Mouse (Mus musculus) spleen, embryonic (tissue): Measurements from ENCODE around the gene Gpr19.

Experiments
- CTCF ChIA-PET: fragments of 350-600 bp; sonication (Branson Sonifier 250); formaldehyde crosslinking; loops from one replicate; lab custom pipeline; 2022; lab: Charles Lee

The Gpr19 gene

DNA sequence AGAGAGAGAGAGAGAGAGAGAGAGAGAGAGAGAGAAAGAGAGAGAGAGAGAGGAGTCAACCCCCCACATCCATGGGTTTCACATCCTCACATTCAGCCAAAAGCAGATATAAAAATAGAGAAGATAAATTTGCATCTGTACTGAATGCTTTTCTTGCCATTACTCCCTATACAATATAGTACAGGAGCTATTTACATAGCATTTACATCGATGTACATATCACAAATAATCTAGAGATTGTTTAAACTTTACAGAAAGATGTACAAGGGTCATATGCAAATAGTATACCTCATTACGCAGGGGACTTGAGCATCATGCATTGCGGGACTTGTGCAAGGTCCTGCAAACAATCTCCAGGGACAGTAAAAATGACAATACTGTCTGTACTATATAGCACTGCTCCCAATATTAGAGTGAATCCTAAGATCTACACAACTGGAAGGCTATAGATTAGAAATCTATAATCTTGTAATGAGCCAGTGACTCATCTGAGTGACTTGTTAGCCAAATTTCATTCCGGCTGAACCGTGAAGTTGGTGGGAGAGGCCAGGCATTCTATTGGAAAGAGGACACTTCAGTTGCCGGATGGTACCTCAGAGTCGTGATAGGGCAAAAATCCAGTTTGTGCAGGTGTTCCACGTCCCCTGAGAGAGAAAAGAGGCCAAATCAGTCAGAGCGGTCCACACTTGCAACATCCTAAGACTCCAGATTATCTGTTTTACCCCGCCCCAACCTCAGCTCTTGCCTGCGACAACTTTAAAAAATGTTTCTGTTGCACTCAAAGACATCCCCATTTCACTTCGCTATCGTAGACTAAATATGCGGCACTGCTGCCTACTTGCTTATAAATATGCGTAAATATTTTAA lies 1.6 kb downstream of the Gpr19 start:
- CTCF ChIA-PET, result no interaction called here

DNA sequence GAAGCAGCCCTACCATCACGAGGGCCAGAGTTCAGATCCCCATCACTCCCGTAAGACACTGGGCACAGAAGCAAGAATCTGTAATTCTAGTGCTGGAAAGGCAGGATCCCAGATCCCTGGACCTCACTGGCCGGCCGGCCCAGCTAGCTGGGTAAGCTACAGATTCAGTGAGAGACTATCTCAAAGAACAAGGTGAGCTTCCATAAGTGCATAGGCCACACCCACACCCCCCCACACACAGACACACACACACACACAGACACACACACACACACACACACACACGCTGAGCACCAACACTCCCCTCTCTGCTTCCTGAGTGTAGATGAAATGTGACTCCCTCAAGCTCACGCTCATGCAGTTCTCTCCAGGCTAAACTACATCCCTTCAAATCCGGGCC lies 7.9 kb downstream of the Gpr19 start:
- CTCF ChIA-PET, result no interaction called here

DNA sequence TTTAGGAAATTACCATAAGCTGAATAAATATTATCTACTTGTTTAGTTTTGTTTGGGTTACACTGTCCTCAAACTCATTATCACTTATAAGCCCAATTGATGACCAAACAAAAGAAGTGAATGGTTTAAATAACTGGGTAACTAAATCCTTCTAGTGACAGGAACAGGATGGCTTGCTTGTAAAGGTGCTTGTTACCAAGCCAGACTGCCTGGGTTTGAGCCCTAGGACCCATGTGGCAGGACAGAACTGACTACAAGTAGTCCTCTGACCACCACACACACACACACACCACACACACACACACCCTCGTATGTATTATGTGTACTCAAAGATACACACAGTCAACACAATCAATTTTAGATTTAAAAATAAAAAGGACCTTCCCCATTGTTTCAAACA lies 8.6 kb downstream of the Gpr19 start:
- CTCF ChIA-PET, result no interaction called here

DNA sequence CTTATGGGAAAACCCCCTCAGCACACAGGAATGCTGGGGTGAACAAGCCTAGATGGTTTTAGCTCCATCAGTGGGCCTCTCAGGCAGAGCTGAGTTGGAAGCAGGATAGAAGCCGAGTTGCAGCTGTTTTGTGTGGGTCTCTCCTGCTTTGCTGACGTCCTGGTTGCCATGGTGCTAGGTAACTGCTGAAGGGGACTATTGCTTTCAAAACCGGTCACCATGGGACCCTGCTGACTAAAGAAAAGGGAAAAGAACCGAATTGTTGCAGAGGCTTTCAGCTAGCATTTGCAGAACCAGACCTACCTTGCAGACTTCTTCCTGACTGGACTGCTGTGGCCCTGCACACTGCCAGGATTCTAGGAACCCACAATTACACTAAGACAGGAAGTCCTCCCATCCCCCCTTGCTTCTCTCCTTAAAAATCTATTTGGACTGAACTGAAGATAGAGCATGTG lies 9.8 kb downstream of the Gpr19 start:
- CTCF ChIA-PET, result no interaction called here

DNA sequence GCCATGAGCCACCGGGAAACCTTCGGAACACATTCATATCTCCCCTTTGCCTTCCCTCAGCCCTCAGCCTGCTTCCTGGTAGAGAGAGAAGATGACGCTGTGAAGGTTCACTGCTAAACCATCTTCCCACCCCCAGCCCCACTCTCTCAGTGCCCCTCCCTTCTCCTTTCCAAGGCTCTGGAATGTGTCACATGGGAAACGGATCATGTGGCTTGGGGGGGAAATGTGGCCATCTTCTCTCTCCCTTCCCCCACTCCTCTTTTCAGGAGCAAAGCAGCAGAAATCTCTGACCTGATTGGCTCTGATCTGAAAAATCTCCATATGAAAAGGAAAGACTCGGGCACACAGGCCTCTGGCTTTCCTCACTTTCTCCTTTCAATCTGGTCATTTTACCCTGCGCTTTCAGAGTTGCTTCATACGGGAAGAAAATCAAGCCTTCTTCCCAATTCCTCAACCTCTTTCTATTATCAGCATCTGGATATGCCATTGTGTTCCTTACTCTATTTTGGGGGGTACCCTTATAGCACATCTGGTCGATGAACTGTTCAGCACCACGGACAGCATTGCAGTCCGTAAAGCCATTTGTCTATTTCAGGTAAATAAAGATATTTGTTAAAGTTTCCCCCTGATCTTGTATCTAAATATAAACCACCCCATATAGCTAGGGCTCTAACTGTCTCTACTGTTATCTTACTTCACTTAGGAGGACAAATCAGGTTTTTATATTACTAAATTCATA lies 10.5 kb downstream of the Gpr19 start:
- CTCF ChIA-PET, result no interaction called here

DNA sequence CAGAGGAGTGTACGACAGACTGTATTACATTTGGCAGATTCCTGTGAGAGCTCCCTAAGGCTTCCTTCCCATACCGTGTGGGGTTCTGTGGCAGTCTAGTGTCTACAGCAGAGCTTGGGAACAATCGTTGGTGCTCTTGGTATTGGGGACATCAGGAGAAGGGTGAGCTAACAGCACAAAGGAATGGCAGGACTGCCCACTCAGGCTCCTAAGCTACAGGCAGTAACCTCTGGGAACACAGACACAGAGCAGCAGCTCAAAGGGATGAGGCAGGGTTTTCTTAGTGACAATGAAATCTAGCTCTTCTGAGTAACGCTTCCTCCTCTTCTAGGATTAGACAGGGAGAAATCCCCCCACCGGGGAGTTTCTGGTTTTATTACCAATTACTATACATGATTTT lies 11.4 kb downstream of the Gpr19 start:
- CTCF ChIA-PET, result interaction anchor here (0.5 kb wide), 1 partner anchor 60 kb away, joined by 4 read pairs; no protein-coding TSS in a partner anchor

DNA sequence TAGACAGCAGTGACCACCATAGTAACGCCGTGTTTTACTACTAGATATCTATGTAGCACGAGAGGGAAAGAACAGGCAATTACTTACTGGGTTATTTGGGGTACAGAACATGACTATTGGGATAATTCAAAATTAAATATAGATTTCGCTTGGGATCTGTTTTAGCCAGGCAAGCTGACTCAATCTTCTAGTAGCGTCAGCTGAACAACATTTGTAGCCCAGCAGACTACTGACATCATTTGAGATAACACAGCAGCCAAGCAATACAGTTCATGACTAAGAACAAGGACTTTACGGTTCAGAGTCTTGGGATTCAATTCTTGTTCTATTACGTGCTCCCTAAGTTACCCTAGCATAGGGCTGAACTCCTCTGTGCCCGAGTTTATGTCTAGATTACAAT lies 11.9 kb downstream of the Gpr19 start:
- CTCF ChIA-PET, result interaction anchor here (0.5 kb wide), 1 partner anchor 61 kb away, joined by 4 read pairs; no protein-coding TSS in a partner anchor

DNA sequence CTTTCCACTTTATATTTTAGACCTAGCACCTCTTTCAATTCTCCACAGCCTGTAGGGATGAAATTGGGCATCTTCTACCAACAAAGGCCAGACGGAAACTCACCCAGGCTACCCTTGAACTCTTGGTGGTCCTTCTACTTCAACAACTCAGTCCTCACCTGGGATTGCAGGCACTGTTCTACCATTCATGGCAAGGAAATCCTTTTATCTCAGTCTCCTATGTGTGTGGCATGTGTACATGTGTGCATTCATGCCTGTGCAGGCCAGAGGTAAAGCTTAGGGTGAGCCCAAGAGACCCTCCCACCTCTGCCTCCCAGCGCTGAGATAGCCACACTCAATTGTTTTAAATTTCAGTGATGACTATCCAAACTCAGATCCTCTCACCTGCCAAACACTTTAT lies 12.9 kb downstream of the Gpr19 start:
- CTCF ChIA-PET, result interaction anchor here (0.6 kb wide), 1 partner anchor 62 kb away, joined by 3 read pairs; no protein-coding TSS in a partner anchor

DNA sequence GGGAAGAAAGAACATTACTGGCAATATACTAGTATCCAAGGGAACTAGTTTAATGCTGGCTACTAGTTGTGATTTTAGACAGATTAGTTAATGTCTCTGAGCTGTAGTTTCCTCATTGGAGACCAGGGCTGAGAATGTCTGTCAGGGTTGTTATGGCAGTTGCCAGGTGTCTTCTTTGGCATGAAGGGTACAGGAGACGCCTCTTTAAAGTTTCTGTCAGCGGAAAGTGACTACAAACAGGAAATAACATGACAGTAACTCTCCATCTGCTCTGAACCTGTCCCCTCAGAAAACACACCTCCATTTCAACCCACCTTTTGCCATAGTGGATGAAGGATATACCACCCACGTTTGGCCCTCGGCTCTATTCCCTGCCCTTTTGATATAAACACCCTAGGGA lies 14.7 kb downstream of the Gpr19 start:
- CTCF ChIA-PET, result interaction anchor here (0.7 kb wide), 1 partner anchor 11 kb away, joined by 4 read pairs; no protein-coding TSS in a partner anchor

DNA sequence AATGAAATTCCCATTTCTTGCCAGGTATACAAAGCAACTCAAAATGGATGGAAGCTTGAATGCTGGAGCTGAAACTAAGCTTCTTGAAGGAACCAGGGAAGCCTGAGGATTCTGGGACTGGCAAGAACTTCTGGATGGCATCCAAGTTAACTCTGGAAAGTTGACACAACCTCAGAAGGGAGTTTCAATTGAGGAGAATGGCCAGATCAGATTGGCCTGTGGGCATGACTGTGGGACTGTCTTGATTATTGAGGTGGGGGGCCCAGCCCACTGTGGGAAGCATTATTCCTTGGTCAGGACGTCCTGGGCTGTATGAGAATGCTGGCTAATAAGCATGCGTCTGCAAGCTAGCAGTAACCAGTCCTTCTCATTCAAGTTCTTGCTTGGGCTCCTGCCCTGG lies 18.3 kb downstream of the Gpr19 start:
- CTCF ChIA-PET, result no interaction called here

DNA sequence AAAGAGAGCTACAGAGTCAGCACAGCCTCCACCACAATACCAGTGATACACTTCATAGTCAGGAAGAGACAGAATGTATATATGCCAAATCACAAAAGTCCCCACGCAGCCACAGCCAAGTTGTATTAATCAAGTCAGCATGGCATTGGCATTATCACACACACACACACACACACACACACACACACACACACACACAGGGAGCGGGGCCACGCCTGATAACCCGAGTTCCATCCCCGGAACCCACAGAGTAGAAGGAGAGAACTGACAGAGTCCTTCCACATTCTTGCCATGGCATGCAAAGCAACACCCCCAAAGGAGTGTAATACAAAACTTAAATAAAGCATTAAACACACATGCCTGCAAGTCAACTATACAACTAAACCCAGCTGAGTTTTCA lies 18.8 kb downstream of the Gpr19 start:
- CTCF ChIA-PET, result no interaction called here

DNA sequence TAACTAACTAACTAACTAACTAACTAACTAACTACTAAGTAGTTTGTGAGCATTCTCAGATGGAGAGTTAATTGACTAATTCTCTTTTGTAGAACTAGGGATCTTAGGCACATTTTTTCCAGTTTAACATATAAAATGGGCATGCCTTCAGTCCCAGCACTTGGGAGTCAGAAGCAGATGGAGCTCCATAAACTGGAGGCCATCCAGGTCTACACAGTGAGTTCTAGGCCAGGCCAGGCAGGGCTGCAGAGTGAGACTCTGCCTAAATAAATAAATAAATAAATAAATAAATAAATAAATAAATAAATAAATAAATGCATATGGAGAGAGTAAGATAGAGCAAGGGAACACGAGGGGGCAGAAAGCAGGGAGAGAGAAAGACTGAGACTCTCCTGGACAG lies 20.5 kb downstream of the Gpr19 start:
- CTCF ChIA-PET, result interaction anchor here (0.5 to 0.6 kb wide), 2 partner anchors 15 to 219 kb away, joined by 4 read pairs; no protein-coding TSS in a partner anchor

DNA sequence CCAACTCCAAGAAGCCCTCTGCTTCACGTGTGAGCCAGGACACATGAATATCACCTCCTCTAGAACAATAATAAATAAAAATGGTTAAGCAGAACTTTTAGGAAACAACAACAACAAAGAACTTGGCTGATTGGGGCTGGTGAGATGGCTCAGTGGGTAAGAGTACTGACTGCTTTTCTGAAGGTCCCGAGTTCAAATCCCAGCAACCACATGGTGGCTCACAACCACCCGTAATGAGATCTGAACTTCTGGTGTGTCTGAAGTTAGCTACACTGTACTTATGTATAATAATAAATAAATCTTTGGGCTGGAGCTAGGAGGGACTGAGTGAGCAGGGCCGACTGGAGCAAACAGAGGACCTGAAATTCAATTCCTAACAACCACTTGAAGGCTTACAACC lies 21.1 kb downstream of the Gpr19 start:
- CTCF ChIA-PET, result interaction anchor here (0.5 to 0.9 kb wide), 3 partner anchors 15 to 218 kb away, joined by 3 to 4 read pairs (median 4); no protein-coding TSS in a partner anchor

DNA sequence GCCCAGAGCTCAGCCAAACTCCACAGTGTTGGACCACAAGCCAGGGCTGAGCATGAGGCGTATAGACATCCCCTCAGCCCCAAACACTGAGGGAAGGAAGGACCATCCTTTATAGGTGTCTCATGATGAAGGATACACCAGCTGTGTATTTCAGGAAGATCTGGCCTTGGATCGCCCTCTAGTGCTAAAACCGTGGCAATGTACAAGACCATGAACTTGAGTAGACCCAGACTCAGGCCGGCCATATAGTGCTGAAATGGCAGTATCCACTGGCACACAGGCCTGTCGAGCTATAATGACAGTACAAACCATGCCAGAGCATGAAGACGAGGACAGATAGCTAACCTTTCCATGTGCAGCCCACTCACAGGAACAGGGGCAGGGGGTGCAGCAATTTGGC lies 21.6 kb downstream of the Gpr19 start:
- CTCF ChIA-PET, result interaction anchor here (0.9 kb wide), 1 partner anchor 50 kb away, joined by 3 read pairs; no protein-coding TSS in a partner anchor

DNA sequence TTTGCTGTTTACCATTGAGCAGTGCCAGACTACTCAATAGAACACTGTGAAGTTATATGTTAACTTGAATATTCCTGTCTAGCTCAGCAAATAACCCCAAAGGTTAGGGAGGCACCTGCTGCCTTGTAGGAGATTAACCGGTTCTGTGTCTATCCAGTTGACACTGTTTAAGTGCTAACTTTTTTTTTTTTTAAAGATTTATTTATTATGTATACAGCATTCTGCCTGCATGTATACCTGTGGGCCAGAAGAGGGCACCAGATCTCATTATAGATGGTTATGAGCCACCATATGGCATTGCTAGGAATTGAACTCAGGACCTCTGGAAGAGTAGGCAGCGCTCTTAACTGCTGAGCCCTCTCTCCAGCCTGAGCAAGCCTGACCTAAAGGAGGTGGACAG lies 25.4 kb downstream of the Gpr19 start:
- CTCF ChIA-PET, result interaction anchor here (0.5 to 1.1 kb wide), 2 partner anchors 10 to 128 kb away, joined by 3 to 4 read pairs; no protein-coding TSS in a partner anchor

DNA sequence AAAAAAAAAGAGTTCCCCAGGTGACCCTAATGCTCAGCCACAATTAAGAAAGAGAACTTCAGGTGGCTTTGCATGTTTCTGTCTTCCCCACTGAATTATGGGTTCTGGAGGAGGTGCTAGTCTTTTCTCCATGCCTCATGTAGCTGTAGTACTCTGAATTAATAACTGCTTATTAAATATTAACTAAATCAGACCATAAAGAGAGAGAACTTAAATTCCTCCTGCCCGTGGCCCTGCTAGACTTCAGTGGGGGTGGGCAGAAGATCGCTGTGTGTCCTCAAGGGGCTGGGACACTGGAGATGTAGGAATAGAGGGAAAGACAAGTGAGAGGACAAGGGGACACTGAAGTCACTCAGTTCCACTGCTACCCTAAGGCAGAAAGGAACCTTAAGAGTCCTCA lies 26.1 kb downstream of the Gpr19 start:
- CTCF ChIA-PET, result interaction anchor here (0.5 to 1.1 kb wide), 3 partner anchors 11 to 127 kb away, joined by 3 to 4 read pairs (median 4); no protein-coding TSS in a partner anchor

DNA sequence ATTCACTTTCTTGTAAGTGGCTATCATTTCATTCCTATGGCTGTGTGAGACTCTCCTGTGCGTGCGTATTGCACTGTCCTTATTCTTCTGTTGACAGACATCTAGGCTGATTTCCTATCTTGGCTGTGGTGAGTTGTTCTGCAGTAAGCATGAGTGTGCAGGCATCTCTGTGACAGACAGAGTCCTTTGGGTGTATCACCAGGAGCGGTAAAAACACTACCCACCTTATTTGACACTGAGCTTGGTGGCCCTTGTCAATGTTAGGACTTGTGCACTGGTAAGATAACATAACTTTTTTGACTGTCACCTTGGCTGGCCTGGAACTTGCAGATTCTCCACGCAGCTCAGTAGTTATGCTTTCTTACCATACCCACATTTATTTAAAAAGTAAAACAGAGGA lies 27.5 kb downstream of the Gpr19 start:
- CTCF ChIA-PET, result no interaction called here

DNA sequence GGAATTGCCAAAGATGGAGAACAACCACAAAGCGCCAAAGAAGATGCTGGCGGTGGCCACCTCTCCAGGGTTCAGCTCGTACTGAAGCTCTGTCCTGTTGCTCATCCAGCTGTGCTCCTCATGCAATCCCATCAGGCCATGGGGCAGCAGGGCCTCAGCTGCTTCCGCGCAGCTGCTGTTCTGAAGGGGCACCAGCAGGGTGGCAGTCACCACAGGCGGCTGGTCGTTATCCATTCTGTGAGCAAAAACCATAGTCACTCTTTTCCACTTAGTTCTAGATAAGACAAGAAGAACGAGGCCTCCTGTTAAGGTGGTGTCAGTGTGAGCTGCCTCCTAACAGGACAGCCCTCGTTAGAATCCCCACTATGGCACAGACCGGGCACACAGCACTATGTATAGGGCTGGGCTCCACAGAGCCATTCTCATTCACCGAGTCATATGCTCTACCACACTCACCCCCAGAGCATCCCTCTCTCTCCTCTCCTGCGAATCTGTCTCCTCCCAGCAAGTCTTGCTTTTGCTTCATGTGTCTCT lies 28.1 kb downstream of the Gpr19 start:
- CTCF ChIA-PET, result no interaction called here

DNA sequence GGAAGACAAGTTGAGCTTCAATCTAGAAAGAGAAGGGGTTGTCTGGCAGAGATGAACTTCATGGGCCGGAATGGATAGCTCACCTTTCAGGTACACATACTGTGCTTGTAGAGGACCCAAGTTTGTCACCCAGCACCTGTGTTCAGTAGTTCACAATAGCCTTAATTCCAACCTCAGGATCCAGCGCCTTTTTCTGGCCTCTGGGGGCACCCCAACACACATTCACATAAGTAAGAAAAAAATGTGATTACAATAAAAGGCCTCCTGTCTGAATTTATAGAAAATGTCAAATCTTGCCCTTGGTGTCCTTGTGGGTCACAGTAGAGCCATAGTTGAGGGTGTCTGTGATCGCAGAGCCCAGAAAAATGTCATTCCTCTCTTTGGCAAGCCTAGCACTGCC lies 31.1 kb downstream of the Gpr19 start:
- CTCF ChIA-PET, result interaction anchor here (1.5 kb wide), 1 partner anchor 62 kb away, joined by 4 read pairs; no protein-coding TSS in a partner anchor

DNA sequence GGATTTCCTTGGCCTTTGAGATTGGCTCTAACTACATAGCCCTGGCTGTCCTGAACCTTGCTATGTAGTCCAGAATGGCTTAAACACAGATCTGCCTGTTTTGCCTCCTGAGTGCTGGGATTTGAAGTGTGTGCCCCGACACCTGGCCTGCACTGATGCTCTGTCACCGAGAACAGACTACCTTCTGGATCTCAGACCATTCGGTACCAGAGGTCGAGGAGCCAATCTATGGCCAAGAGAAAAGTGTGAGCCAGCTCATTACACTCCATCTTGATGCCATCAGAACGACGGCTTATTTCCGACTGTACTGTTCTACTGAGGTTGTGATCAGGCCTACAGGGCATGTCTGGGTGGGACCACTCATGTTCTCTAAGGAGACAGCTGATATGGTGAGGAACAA lies 32.3 kb downstream of the Gpr19 start:
- CTCF ChIA-PET, result interaction anchor here (1.0 to 1.5 kb wide), 2 partner anchors 63 to 83 kb away, joined by 3 to 4 read pairs; no protein-coding TSS in a partner anchor

DNA sequence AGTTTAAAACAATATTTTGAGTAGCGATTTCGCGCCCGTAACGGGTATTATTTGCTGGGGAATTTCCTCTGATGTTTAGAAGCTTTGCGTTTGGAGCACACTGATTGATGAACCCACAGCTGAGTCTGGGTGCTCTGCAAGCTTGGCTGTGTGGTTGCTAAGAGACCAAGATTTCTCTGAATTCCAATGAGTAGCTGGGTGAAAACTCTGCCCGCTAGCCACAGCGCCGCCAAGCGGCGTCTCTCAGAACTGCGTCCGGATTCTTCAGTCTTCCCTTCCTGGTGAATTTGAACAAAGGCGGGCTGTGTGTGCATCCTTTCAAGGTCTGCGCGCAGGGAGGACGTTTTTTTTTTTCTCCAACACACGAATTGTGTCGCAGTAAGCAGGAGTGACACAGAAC lies 35.2 kb downstream of the Gpr19 start:
- CTCF ChIA-PET, result interaction anchor here (0.7 to 1.1 kb wide), 6 partner anchors 32 to 197 kb away, joined by 3 to 15 read pairs (median 4); no protein-coding TSS in a partner anchor
